Mouse (Mus musculus) stomach, postnatal 0 days (tissue): ENCODE data around the gene Glipr1.

Source experiments
- CTCF ChIP-seq: IDR thresholded peaks from 2 replicates; pipeline ENCODE4 v1.5.1; 2016; ENCODE audit warnings: antibody characterized with exemption, low read depth, mild to moderate bottlenecking, moderate library complexity
- EP300 ChIP-seq: optimal IDR thresholded peaks from 2 replicates; pipeline ENCODE3; 2016; ENCODE audit warnings: antibody characterized with exemption

DNA sequence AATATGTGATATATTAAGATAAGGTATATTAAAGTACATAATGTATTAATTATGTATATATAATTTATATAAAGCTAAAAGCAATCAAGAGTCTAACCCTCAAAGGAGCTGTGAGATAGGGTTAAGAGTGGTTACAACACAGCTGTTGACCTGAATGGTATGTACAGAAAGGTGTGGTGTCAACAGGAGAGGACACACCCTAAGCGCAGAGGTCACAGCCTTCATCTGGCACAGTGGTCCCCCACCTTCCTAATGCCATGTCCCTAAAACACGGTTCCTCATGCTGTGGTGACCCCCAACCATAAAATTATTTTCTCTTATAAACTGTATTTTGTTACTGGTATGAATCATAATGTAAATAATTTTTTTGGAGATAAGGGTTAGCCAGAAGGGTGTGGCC, 1.1 kb downstream of the Glipr1 start:
- TF ChIP-seq CTCF (no peak), EP300 (no peak)
